9 mouse cellular contexts compared by ENCODE assay signal in genomic region chr3:55574003-55574402, GRCm38 (mm10).
A peak's percentile ranks its signal among the peaks of the same experiment; 100 is the strongest.
DNase-seq lines count a peak whose midpoint lies in the region; ATAC-seq and TF ChIP-seq lines count a peak whose summit lies in the region.
"Had no signal": no experiment of that assay in that cellular context is flagged by ENCODE, and none has a peak within 500 bp of the region (broad histone marks: within the 10 kb centered on the region; RNA-seq: fewer than 3 reads in every experiment).

No protein-coding gene starts in this region.

- WGBS in hindbrain, postnatal 0 days = 55% methylated on average over 4 of the region's 4 CpGs
- WGBS in hindbrain, embryonic 10.5 days = 64% methylated on average over 4 of the region's 4 CpGs
- 49% methylated on average over 4 of the region's 4 CpGs for WGBS in embryonic facial prominence, embryonic 14.5 days
- 60% methylated on average over 4 of the region's 4 CpGs for WGBS in liver, postnatal 0 days (ENCODE audit: insufficient replicate concordance)

- no peaks in the 10 kb centered on the region for H3K36me3 ChIP-seq in hindbrain, postnatal 0 days (ENCODE audit: insufficient read depth, low read length)
- no peaks in the 10 kb centered on the region for H3K36me3 ChIP-seq in hindbrain, embryonic 10.5 days
- H3K36me3 ChIP-seq in embryonic facial prominence, embryonic 14.5 days (ENCODE audit: control insufficient read depth, insufficient read depth, low read length) = no peaks in the 10 kb centered on the region
- H3K36me3 ChIP-seq in liver, postnatal 0 days (replicated peaks; ENCODE audit: insufficient read depth, low read length) = no peaks in the 10 kb centered on the region
- H3K36me3 ChIP-seq: limb, embryonic 13.5 days had no signal

- in situ Hi-C loops in Patski (cut with MboI; ENCODE audit: low pct_unique_long_range_greater_than_20kb) = no loop called here

- H3K27me3 ChIP-seq in hindbrain, postnatal 0 days (ENCODE audit: insufficient read depth, low read length) = no peaks in the 10 kb centered on the region
- H3K27me3 ChIP-seq in hindbrain, embryonic 10.5 days (ENCODE audit: insufficient read depth, poor library complexity, severe bottlenecking) = no peaks in the 10 kb centered on the region
- H3K27me3 ChIP-seq in Patski = no peaks in the 10 kb centered on the region
- no peaks in the 10 kb centered on the region for H3K27me3 ChIP-seq in embryonic facial prominence, embryonic 14.5 days (replicated peaks; ENCODE audit: control insufficient read depth, insufficient read depth, low read length)
- no peaks in the 10 kb centered on the region for H3K27me3 ChIP-seq in liver, postnatal 0 days (ENCODE audit: insufficient read depth, low read length)
- H3K27me3 ChIP-seq: limb, embryonic 13.5 days had no signal

- peak; percentile 36; the same call in 1 of the 2 replicates for TF ChIP-seq CTCF in hindbrain, postnatal 0 days (IDR thresholded peaks at IDR 0.05; ENCODE audit: low read depth)
- peak; percentile 85 for TF ChIP-seq CTCF in Patski (IDR thresholded peaks at IDR 0.05)
- TF ChIP-seq CTCF in liver, postnatal 0 days (IDR thresholded peaks at IDR 0.05; ENCODE audit: low read depth) = peak; percentile 20; the same call in 1 of the 2 replicates

- no peak overlapping the region for H3K4me2 ChIP-seq in hindbrain, postnatal 0 days (ENCODE audit: low read depth, low read length)
- H3K4me2 ChIP-seq in embryonic facial prominence, embryonic 14.5 days (ENCODE audit: low read depth, low read length) = no peak overlapping the region
- H3K4me2 ChIP-seq in liver, postnatal 0 days (ENCODE audit: low read depth, low read length) = no peak overlapping the region
- H3K4me2 ChIP-seq: limb, embryonic 13.5 days had no signal

- H3K27ac ChIP-seq in hindbrain, postnatal 0 days = no peak overlapping the region
- no peak overlapping the region for H3K27ac ChIP-seq in hindbrain, embryonic 10.5 days
- H3K27ac ChIP-seq in embryonic facial prominence, embryonic 14.5 days (replicated peaks; ENCODE audit: low read depth, low read length) = no peak overlapping the region
- no peak overlapping the region for H3K27ac ChIP-seq in liver, postnatal 0 days (ENCODE audit: low read depth)
- H3K27ac ChIP-seq: limb, embryonic 13.5 days had no signal

- H3K4me1 ChIP-seq in hindbrain, postnatal 0 days (ENCODE audit: insufficient read depth, low read length) = 0 out of 2 replicates have a peak, but pooled peaks cover 3% of the 10 kb centered on the region
- peaks cover 19% of the 10 kb centered on the region for H3K4me1 ChIP-seq in hindbrain, embryonic 10.5 days (replicated peaks)
- H3K4me1 ChIP-seq in embryonic facial prominence, embryonic 14.5 days (ENCODE audit: control insufficient read depth, insufficient read depth, low read length) = peaks cover 8% of the 10 kb centered on the region
- H3K4me1 ChIP-seq in liver, postnatal 0 days (ENCODE audit: insufficient read depth) = no peaks in the 10 kb centered on the region

- peak; percentile 36 for DNase-seq in hindbrain, postnatal 0 days (ENCODE audit: low spot score)
- DNase-seq in hindbrain, embryonic 10.5 days (ENCODE audit: low spot score) = no peak
- DNase-seq in Patski (ENCODE audit: low read depth, low spot score) = no peak
- DNase-seq in embryonic facial prominence, embryonic 14.5 days (ENCODE audit: low spot score) = peak; percentile 50
- no peak for DNase-seq in liver, postnatal 0 days
- no peak for DNase-seq in spleen, postnatal 10 days (ENCODE audit: low spot score in 2 of 2)
- no peak for DNase-seq in gastrocnemius, postnatal 4 days (ENCODE audit: low spot score in 2 of 2)

- no peak for TF ChIP-seq EP300 in liver, postnatal 0 days (IDR thresholded peaks at IDR 0.05; ENCODE audit: low read depth)

- no peaks in the 10 kb centered on the region for H3K9me3 ChIP-seq in hindbrain, postnatal 0 days (ENCODE audit: low read length)
- no peaks in the 10 kb centered on the region for H3K9me3 ChIP-seq in hindbrain, embryonic 10.5 days
- H3K9me3 ChIP-seq in embryonic facial prominence, embryonic 14.5 days (ENCODE audit: control insufficient read depth, low read length) = no peaks in the 10 kb centered on the region
- no peaks in the 10 kb centered on the region for H3K9me3 ChIP-seq in liver, postnatal 0 days (ENCODE audit: low read length)
- H3K9me3 ChIP-seq: limb, embryonic 13.5 days had no signal

- H3K9ac ChIP-seq in hindbrain, postnatal 0 days (replicated peaks; ENCODE audit: low read length) = no peak overlapping the region
- no peak overlapping the region for H3K9ac ChIP-seq in embryonic facial prominence, embryonic 14.5 days (ENCODE audit: low read depth, low read length)
- no peak overlapping the region for H3K9ac ChIP-seq in liver, postnatal 0 days (replicated peaks)
- H3K9ac ChIP-seq: limb, embryonic 13.5 days had no signal

- ATAC-seq in hindbrain, postnatal 0 days = no peak
- ATAC-seq in Patski = no peak
- no peak for ATAC-seq in embryonic facial prominence, embryonic 14.5 days (ENCODE audit: low read depth)
- no peak for ATAC-seq in liver, postnatal 0 days
- no peak for ATAC-seq in megakaryocyte, adult 5-6 weeks (ENCODE audit: poor library complexity, severe bottlenecking)

- H3K4me3 ChIP-seq in hindbrain, postnatal 0 days (ENCODE audit: low read length) = no peak overlapping the region
- H3K4me3 ChIP-seq in hindbrain, embryonic 10.5 days = no peak overlapping the region
- H3K4me3 ChIP-seq in embryonic facial prominence, embryonic 14.5 days (ENCODE audit: low read depth, low read length) = no peak overlapping the region
- H3K4me3 ChIP-seq in liver, postnatal 0 days (ENCODE audit: low read depth, low read length) = no peak overlapping the region
- H3K4me3 ChIP-seq: limb, embryonic 13.5 days had no signal

- CTCF ChIA-PET in Patski (lab: Charles Lee) = interaction anchor here (0.6 to 2.4 kb wide), 20 partner anchors 16 to 385 kb away, joined by 3 to 18 read pairs (median 3); no protein-coding TSS in a partner anchor

- POLR2A ChIA-PET in Patski (lab: Charles Lee) = interaction anchor here (0.9 kb wide), 1 partner anchor 25 kb away, joined by 3 read pairs; no protein-coding TSS in a partner anchor

Comparison
In these comparisons a context has a peak if more than half of its experiments do, and no peak if none do; other contexts are left out.
1. DNase-seq: peak in hindbrain, postnatal 0 days (single experiment) and embryonic facial prominence, embryonic 14.5 days (single experiment); none in hindbrain, embryonic 10.5 days (single experiment), Patski (single experiment), liver, postnatal 0 days (single experiment), spleen, postnatal 10 days (0 of 2) and gastrocnemius, postnatal 4 days (0 of 2).
2. CTCF ChIP-seq: peak in every context shown above with its lines; median percentile 85 in Patski; 36 in hindbrain, postnatal 0 days; 20 in liver, postnatal 0 days.